Comparison of ENCODE assay signal across 33 mouse cellular contexts in genomic region chr7:88305750-88306149, GRCm38 (mm10).
"Had no signal": no experiment of that assay in that cellular context is flagged by ENCODE, and none has a peak within 500 bp of the region (broad histone marks: within the 10 kb centered on the region; RNA-seq: fewer than 3 reads in every experiment).

No protein-coding gene starts in this region.

- H3K27me3 ChIP-seq: heart, embryonic 12.5 days; heart, embryonic 13.5 days; heart, embryonic 15.5 days; hindbrain, embryonic 12.5 days; hindbrain, embryonic 13.5 days; hindbrain, embryonic 15.5 days; kidney, embryonic 15.5 days had no signal

- H3K4me2 ChIP-seq: heart, embryonic 11.5 days; heart, embryonic 12.5 days; heart, embryonic 13.5 days; heart, embryonic 15.5 days; hindbrain, embryonic 12.5 days; hindbrain, embryonic 13.5 days; hindbrain, embryonic 14.5 days; hindbrain, embryonic 15.5 days; kidney, embryonic 15.5 days had no signal

- H3K4me3 ChIP-seq: heart, embryonic 10.5 days; heart, embryonic 12.5 days; heart, embryonic 13.5 days; heart, embryonic 15.5 days; hindbrain, embryonic 10.5 days; hindbrain, embryonic 12.5 days; hindbrain, embryonic 13.5 days; hindbrain, embryonic 15.5 days; kidney, embryonic 15.5 days; layer of hippocampus, adult 2 months had no signal

- H3K27ac ChIP-seq: heart, embryonic 10.5 days; heart, embryonic 13.5 days; heart, embryonic 15.5 days; hindbrain, embryonic 10.5 days; hindbrain, embryonic 12.5 days; hindbrain, embryonic 13.5 days; hindbrain, embryonic 14.5 days; hindbrain, embryonic 15.5 days; hindbrain, postnatal 0 days; kidney, embryonic 15.5 days; kidney, postnatal 0 days; layer of hippocampus, adult 2 months had no signal

- H3K9me3 ChIP-seq: heart, embryonic 10.5 days; heart, embryonic 12.5 days; heart, embryonic 13.5 days; heart, embryonic 15.5 days; hindbrain, embryonic 10.5 days; hindbrain, embryonic 12.5 days; hindbrain, embryonic 13.5 days; hindbrain, embryonic 15.5 days; kidney, embryonic 15.5 days had no signal

- H3K9ac ChIP-seq: heart, embryonic 12.5 days; heart, embryonic 13.5 days; heart, embryonic 15.5 days; hindbrain, embryonic 12.5 days; hindbrain, embryonic 13.5 days; hindbrain, embryonic 14.5 days; hindbrain, embryonic 15.5 days; kidney, embryonic 15.5 days had no signal

- ATAC-seq: hindbrain, embryonic 16.5 days; hindbrain, postnatal 0 days; inflammation-experienced regulatory T-cells, adult 6 months; intestine, embryonic 16.5 days had no signal

- H3K4me1 ChIP-seq: heart, embryonic 10.5 days; heart, embryonic 12.5 days; heart, embryonic 13.5 days; heart, embryonic 15.5 days; hindbrain, embryonic 10.5 days; hindbrain, embryonic 12.5 days; hindbrain, embryonic 13.5 days; hindbrain, embryonic 15.5 days; kidney, embryonic 15.5 days had no signal

- DNase-seq: heart, postnatal 10 days; heart, postnatal 14 days; heart, postnatal 36 days; heart, postnatal 4 days; kidney, adult 11 months; kidney, adult 18-20 months; kidney, adult 2 months; kidney, adult 8-10 months; kidney, adult 9 months; kidney, postnatal 10 days; kidney, postnatal 14 days; kidney, postnatal 25 days; kidney, postnatal 36 days; kidney, postnatal 4 days; layer of hippocampus, adult 9-11 months; layer of hippocampus, postnatal 36 days had no signal

- H3K36me3 ChIP-seq: hindbrain, embryonic 10.5 days; hindbrain, embryonic 12.5 days; hindbrain, embryonic 13.5 days; hindbrain, embryonic 15.5 days; kidney, embryonic 15.5 days had no signal
